ENCODE assay signal across 25 mouse cellular contexts in the genomic region with DNA sequence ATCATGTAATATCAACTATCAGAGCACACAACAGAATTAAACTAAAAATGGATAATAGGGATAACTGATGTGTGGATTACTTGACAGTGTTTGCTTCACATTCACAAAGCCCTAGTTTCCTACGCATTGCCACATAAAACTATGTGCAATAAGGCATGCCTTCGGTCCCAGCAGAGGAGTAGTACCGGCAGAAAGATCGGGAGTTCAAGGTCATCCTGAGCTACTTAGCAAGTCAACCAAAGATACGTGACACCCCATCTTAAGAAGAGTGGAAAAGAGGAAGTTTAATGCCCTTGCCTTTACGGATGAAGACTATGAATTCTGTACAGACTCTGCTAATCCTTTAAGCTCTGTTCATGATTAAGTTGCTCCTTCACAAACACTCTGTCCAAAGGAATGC.
"Had no signal": no experiment of that assay in that cellular context is flagged by ENCODE, and none has a peak within 500 bp of the region (broad histone marks: within the 10 kb centered on the region; RNA-seq: fewer than 3 reads in every experiment).

No protein-coding gene starts in this region.

- ATAC-seq: hindbrain, postnatal 0 days; intestine, embryonic 16.5 days; liver, embryonic 12.5 days had no signal

- H3K36me3 ChIP-seq: heart, embryonic 13.5 days; heart, embryonic 15.5 days; hindbrain, embryonic 13.5 days; hindbrain, embryonic 15.5 days; kidney, embryonic 15.5 days; limb, embryonic 13.5 days; limb, embryonic 15.5 days; liver, embryonic 12.5 days had no signal

- H3K9ac ChIP-seq: heart, embryonic 13.5 days; heart, embryonic 15.5 days; hindbrain, embryonic 13.5 days; hindbrain, embryonic 15.5 days; kidney, embryonic 15.5 days; limb, embryonic 13.5 days; limb, embryonic 15.5 days; liver, embryonic 12.5 days had no signal

- H3K4me1 ChIP-seq: heart, embryonic 15.5 days; hindbrain, embryonic 15.5 days; kidney, embryonic 15.5 days; liver, embryonic 12.5 days had no signal

- H3K9me3 ChIP-seq: heart, embryonic 13.5 days; heart, embryonic 15.5 days; hindbrain, embryonic 13.5 days; hindbrain, embryonic 15.5 days; kidney, embryonic 15.5 days; limb, embryonic 13.5 days; limb, embryonic 15.5 days; liver, embryonic 12.5 days had no signal

- H3K27ac ChIP-seq: heart, embryonic 13.5 days; heart, embryonic 15.5 days; hindbrain, embryonic 13.5 days; hindbrain, embryonic 15.5 days; hindbrain, postnatal 0 days; kidney, embryonic 15.5 days; kidney, postnatal 0 days; limb, embryonic 13.5 days; limb, embryonic 15.5 days; liver, embryonic 12.5 days had no signal

- H3K27me3 ChIP-seq: heart, embryonic 13.5 days; heart, embryonic 15.5 days; hindbrain, embryonic 13.5 days; hindbrain, embryonic 15.5 days; kidney, embryonic 15.5 days; limb, embryonic 13.5 days; limb, embryonic 15.5 days; liver, embryonic 12.5 days had no signal

- H3K4me2 ChIP-seq: heart, embryonic 11.5 days; heart, embryonic 13.5 days; heart, embryonic 15.5 days; hindbrain, embryonic 13.5 days; hindbrain, embryonic 15.5 days; kidney, embryonic 15.5 days; limb, embryonic 13.5 days; limb, embryonic 15.5 days; liver, embryonic 12.5 days had no signal

- H3K4me3 ChIP-seq: heart, embryonic 13.5 days; heart, embryonic 15.5 days; hindbrain, embryonic 13.5 days; hindbrain, embryonic 15.5 days; kidney, embryonic 15.5 days; limb, embryonic 13.5 days; limb, embryonic 15.5 days; liver, embryonic 12.5 days had no signal

- DNase-seq: gastrocnemius, postnatal 14 days; gastrocnemius, postnatal 36 days; heart, adult 18-20 months; heart, postnatal 14 days; heart, postnatal 36 days; kidney, adult 11 months; kidney, adult 2 months; kidney, adult 9 months; kidney, postnatal 14 days; kidney, postnatal 36 days; layer of hippocampus, adult 9-11 months; layer of hippocampus, postnatal 36 days; left cerebral cortex, postnatal 4 days had no signal
